Mouse (Mus musculus) olfactory bulb, adult 2 months (tissue): ENCODE results near the gene March1. TPM values are rescaled to one million over a fixed set of nuclear protein-coding genes. Genes with fewer than 3 reads are reported as not detected.
"Not testable (repeated sequence)": the region's sequence is repeated elsewhere in the genome, so short reads cannot be mapped to it uniquely, and the experiment has no call there.

Experiments used
- H3K27ac ChIP-seq: fragments of 200-500 bp; 2 replicates; pipeline ENCODE4 v1.5.1; 2012; ENCODE audit warnings: low read depth, low read length; ENCODE audit not compliant: insufficient read depth
- H3K4me1 ChIP-seq: fragments of 200-500 bp; 2 replicates; pipeline ENCODE4 v1.6.1; 2012; ENCODE audit warnings: low read length; ENCODE audit not compliant: control insufficient read depth, insufficient read depth
- H3K4me3 ChIP-seq: fragments of 200-500 bp; 2 replicates; pipeline ENCODE4 v1.5.1; 2012; ENCODE audit warnings: mild to moderate bottlenecking, low read depth, low read length, moderate library complexity; ENCODE audit not compliant: insufficient read depth
- CTCF ChIP-seq: fragments of 200-500 bp; IDR thresholded peaks from 2 replicates; pipeline ENCODE4 v1.5.1; 2012; ENCODE audit warnings: low read depth, mild to moderate bottlenecking, low read length, moderate library complexity; ENCODE audit not compliant: insufficient read depth
- POLR2A ChIP-seq: fragments of 200-500 bp; IDR thresholded peaks from 2 replicates; pipeline ENCODE4 v1.6.1; 2012; ENCODE audit warnings: mild to moderate bottlenecking, low read depth, low read length, moderate library complexity; ENCODE audit not compliant: insufficient read depth
- WGBS: fragments of 180-500 bp; shearing (Covaris S2); methylation state at CpG from one replicate; pipeline ENCODE4 v1.1.7; 2018; 5-methylcytosine and 5-hydroxymethylcytosine counted together
- polyA plus RNA-seq: library from polyadenylated mRNA; stranded (reverse); fragments of >200 nt; gene quantifications from 2 replicates; pipeline ENCODE4 v1.2.4, GENCODE M21; 2012; ENCODE audit warnings: low replicate concordance; ENCODE audit not compliant: missing spikeins, insufficient read depth, insufficient read length

March1 gene
- polyA plus RNA-seq, 1 experiment = not detected

DNA sequence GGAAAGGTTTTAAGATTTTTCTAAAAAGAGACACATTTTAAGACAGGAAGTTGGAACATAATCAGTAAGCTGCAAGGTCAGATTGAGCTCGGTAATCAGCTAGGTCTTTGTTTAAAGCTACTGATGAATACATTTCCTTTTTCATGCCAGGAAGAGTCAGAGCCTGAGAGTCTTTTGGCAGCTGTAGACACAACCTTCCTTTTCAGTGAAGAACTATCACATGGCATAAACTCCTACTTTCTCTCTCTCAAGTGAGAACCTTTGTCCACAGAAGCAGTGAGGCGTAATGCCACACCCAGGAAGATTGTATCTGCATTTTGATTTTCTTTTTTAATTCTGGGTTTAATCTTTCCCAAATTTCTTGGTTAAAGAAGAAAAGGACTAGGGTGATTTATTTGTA lies 795.4 kb downstream of the March1 start:
- 41% methylated on average over 2 of the region's 2 CpGs for WGBS
- Histone ChIP-seq H3K4me3 (no peak overlapping the region), H3K27ac (no peak overlapping the region), H3K4me1 (no peaks in the 10 kb centered on the region)
- TF ChIP-seq CTCF = no peak
- TF ChIP-seq POLR2A = no peak

DNA sequence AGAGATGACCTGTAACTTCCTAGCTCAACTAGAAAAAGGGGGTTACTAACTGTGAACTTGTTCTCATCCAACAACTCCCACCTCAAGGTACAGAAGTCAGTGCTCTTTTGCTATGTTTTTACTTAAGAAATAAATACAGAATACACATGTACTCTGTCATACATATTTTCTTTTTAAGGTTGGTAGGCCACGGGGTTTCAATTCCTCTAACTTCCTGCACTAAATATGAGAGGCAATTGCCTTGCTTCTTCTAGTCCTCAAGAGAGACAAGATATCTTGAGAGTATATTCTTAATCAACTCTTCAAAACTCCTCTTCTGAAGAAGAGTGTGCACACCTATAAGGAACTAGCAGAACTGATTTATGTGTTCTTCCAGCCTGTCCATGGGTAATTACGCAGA lies 797.5 kb downstream of the March1 start:
- TF ChIP-seq CTCF = no peak
- TF ChIP-seq POLR2A = no peak
- H3K4me1 ChIP-seq = no peaks in the 10 kb centered on the region
- WGBS = 92% methylated on average over 2 of the region's 2 CpGs
- no peak overlapping the region for H3K4me3 ChIP-seq
- no peak overlapping the region for H3K27ac ChIP-seq

DNA sequence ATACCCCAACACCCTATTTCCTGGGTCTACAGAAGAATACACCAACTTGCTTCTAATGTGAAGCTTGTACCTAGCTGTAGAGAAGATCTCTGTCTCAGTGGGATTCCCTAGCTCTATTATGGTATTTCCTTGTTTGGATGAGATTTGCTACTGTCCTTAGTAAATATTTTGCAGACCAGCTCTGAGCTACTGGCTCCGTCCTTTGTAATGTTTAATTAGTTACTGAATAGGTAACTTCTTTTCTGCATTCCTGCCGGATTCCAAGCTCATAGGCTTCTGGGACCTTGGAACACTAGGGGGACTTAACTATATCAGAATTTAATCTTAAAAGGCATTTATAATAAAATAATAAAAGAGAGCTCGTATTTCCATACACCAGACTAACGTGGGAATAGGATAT lies 799.9 kb downstream of the March1 start:
- WGBS = 91% methylated on average over 4 of the region's 4 CpGs
- H3K4me3 ChIP-seq = not testable (repeated sequence)

DNA sequence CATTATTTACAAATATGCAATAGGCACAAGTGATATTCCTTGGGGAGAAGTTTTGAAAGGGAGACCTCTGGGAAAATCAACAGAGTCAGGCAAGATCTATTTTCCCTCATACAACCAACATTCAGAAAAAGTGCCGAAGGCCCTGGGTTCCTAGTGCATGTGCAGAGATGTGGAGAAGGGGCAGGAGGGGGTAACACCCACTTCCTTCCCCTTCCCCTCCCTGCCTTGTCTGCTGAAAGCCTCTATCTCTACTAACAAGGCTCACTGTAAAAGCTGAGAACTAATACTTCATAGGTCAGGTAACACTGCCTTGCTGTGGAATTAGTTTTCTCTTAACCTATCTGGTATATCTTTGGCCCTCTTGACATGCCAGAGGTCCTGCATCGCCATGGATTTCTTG lies 812.9 kb downstream of the March1 start:
- 41% methylated on average over 2 of the region's 2 CpGs for WGBS
- no peak overlapping the region for H3K4me3 ChIP-seq
- H3K27ac ChIP-seq = no peak overlapping the region
- no peak for TF ChIP-seq CTCF
- no peak for TF ChIP-seq POLR2A
- H3K4me1 ChIP-seq = no peaks in the 10 kb centered on the region

More for the DNA sequence above, 799.9 kb downstream of the March1 start:
- not testable (repeated sequence) for H3K4me1 ChIP-seq, H3K27ac ChIP-seq

DNA sequence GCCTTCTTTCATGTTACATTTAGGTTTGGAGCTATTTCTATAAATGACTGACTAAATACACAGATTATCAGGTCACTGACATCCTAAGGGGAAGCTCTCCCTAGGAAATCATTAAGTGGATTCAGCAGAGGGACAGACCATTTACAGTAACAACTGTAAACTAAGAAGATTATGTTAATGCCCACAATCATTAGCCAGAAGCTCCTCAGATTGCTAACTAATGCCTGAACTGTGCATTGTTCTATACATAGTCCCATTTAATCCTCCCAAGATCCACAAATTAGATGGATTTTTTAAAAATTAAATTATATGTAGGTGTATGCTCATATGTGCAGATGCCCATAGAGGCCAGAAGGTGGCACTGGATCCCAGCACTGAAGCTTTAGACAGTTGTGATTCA lies 815.9 kb downstream of the March1 start:
- Histone ChIP-seq H3K4me1 (no peaks in the 10 kb centered on the region), H3K4me3 (no peak overlapping the region), H3K27ac (no peak overlapping the region)
- no peak for TF ChIP-seq POLR2A
- TF ChIP-seq CTCF = no peak

DNA sequence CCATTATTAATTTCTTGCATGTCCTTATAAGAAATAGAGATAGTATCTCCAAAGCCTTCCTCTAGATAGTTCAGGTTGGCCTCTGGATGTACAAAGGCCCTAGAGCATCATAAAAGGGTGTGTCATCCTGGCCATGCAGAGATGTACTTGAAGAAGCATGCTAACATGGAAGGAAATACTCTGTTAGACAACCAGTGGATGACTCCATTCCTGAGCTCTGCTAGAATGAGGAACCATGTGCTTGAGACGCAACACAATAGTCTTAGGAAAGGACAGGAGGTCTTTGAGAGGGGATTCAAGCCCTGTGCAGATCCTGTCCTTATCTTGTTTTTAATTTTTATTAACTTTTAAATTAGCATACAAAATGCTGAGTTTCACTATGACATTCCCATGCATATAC lies 819.1 kb downstream of the March1 start:
- 98% methylated on average over 1 of the region's 1 CpGs for WGBS
- Histone ChIP-seq H3K4me1 (no peaks in the 10 kb centered on the region), H3K27ac (no peak overlapping the region), H3K4me3 (no peak overlapping the region)
- TF ChIP-seq CTCF (no peak), POLR2A (no peak)

DNA sequence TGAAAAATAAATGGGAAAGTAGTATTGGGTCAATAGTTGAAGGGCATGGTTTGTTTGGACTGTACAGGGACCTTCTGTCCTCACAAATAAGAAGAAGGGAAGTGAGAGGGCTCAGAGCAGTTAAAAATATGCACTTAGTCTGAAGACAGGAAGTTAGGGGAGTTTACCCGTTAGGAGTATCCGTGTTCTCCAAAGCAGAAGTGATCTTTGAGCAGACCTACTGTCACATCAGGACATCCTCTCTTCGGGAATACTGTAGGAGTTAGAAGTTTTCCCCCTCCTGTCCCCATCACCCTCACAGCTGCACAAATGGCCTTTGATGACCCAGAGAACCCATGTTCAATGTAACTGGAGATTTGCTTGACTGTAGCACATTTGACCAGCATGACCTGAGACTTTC lies 820.2 kb downstream of the March1 start:
- TF ChIP-seq POLR2A = no peak
- no peak for TF ChIP-seq CTCF
- no peak overlapping the region for H3K4me3 ChIP-seq
- 82% methylated on average over 3 of the region's 3 CpGs for WGBS
- H3K27ac ChIP-seq = no peak overlapping the region
- no peaks in the 10 kb centered on the region for H3K4me1 ChIP-seq

DNA sequence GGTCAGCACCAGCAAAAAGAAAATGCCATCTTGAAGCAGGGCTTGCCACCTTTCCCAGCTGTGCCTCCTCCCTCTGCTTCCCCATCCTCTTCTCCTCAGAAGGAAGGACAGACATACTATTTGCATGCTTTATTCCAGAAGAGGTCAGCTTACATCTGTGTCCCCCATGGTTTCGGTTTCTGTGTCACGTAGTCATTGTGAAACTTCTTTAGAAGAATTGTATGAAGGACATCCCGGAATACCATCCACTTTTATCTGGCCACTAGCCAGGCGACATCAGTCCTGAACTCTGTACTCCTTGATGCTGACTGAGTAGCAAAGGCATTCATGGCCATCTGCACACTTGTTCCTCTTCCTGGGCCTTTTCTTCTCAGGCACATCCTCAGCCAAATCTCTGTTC lies 820.8 kb downstream of the March1 start:
- no peak overlapping the region for H3K27ac ChIP-seq
- H3K4me3 ChIP-seq = no peak overlapping the region
- TF ChIP-seq CTCF (no peak), POLR2A (no peak)
- H3K4me1 ChIP-seq = no peaks in the 10 kb centered on the region
- 92% methylated on average over 4 of the region's 4 CpGs for WGBS

DNA sequence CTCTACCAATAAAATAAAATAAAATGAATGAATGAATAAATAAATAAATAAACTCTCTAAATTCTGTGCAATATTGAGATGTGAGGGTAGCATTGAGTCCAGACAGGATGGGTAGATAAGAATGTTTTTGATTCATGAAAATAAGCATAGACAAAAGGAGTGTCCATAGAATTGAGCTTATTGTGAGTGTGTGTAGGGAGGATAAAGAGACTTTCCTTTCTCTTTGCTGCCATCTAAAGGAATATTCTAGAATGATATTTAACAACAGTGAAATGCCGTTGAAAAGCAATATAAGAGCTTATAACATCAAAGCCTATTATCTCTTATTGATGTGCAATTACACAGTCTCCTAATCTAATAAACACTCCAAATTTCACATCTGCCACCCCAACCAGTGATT lies 823.4 kb downstream of the March1 start:
- 0% methylated on average over 1 of the region's 1 CpGs for WGBS
- TF ChIP-seq CTCF = no peak
- no peak for TF ChIP-seq POLR2A

DNA sequence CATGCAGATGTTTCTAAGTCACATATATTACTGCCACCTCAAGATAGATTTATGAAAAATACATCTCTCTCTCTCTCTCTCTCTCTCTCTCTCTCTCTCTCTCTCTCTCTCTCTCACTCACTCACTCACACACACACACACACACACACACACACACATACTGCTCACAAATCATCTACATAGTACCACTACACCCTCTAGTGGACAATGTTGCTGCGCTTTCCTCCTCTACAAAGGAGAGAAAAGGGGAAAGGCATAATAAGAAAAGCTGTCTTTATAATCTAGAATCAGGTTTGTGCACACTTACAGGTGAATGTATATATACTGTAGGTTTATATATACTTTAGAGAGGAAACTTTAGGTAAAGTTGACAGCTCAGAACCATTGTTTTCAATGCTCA lies 825.1 kb downstream of the March1 start:
- no peak overlapping the region for H3K27ac ChIP-seq
- TF ChIP-seq CTCF (no peak), POLR2A (no peak)
- 47% methylated on average over 1 of the region's 1 CpGs for WGBS
- H3K4me3 ChIP-seq = no peak overlapping the region
- no peaks in the 10 kb centered on the region for H3K4me1 ChIP-seq

More for the DNA sequence above, 823.4 kb downstream of the March1 start:
- H3K27ac ChIP-seq = no peak overlapping the region
- no peaks in the 10 kb centered on the region for H3K4me1 ChIP-seq
- H3K4me3 ChIP-seq = no peak overlapping the region
